Mouse (Mus musculus): ENCODE results near the gene Lrrk1. TPM values are rescaled to one million over a fixed set of nuclear protein-coding genes. Genes with fewer than 3 reads are reported as not detected.
A peak's percentile ranks its signal among the peaks of the same experiment; 100 is the strongest.

Lrrk1 gene
- total RNA-seq (2021) (10 to 100 TPM; 15.5 to 19.7 TPM), polyA plus RNA-seq (2012; rRNA removed) (20.2 and 21.2 TPM in 2 replicates)
- long read RNA-seq, partial matches to known transcripts: 2 of 5 reads
- long read RNA-seq, other reads (novel, unspliced or antisense): 2 of 5 reads

DNA sequence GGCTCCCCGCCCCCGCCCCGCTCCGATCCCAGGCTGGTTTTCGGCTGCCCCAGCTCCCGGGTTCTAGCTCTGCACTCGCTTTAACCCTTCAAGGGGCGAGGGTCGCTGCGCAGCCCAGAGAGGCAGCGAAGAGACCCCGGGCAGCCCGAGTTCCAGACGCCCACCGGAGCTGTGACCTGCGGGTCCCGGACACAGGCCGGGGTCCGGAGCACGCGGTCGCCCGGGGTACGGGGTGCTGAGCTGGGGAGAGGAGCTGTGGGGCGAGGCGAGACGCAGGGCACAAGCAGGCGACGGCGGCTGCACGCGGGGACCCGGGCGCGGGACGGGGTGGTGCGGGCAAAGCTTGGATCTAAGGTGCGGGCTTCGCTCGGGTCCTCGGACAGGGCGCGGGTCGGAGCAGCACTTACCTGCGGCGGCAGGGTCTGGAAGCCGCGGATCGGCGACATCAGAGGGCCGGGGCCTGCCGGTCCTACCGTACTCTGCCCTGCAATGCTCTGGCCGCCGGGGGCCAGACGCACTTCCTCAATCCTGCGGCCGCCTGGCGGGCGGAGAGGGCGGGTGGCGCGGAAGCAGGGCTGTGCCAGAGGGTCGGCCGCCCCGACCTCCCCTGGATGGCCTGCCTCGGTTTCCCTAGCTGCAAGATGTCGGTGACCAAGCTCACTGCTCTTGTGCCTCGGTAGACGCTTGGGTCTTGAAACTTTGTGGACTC, at the start of gene Lrrk1:
Lrrk1 (minus strand) TSS at position 538 of the 709 bp plus-strand sequence.
- DNase-seq: peak; percentile 82

DNA sequence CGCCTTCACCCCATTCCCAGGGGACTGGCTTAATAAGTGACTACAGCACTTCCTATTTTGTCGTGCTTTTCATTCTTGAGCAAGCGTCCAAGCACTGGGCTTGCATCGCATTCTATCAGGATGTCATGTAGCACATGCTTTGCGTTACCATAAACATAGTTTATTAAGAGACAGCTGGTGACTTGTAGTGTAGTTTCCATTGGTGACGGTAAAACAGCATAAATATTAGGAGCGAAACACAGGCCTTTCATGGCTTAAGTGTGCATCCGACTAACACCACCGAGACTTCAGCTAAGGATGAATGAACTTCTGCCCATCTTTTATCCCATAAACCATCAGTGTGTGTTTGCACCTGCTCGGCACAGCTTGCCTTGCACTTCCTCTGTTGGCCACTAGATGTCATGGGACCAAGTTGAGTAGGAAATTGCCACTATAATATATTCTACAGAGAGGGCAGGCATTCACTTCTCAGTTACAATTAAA, 46.3 kb upstream of the Lrrk1 start:
- peak; percentile 46 for DNase-seq

DNA sequence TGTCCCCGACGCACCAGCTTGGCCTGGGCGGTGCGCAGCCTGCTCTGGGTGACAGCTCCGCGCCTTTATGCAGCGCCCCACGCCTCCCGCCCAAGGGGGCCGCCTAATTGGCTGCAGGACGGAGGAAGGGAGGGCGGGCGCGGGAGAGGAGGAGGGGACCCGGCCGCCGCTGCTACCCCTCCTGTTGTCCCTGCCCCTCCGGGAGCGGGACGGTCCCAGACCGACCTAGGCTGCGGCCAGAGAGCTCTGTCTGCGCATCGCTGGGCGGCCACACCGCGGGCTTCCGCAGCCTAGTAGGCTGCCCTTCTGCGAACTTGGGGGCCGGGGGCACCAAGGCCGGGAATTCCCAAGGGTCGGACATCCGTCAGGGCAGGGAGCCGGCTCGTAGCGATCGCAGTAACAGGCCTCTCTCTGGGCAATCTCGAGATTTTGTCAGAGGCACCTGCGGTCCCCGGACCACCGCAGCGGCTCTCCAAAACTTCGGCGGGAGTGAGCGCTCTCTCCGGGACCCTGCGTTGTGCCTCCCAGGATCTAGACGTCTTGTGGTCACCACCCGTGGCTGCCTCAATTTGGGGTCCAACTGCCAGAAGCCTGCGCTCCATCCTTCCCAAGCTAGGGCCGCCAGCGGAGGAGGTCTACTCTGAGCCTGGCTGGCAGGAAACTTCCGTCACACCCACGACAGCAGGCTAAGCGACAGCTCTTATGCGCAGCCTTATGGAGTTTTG, 39.4 kb upstream of the Lrrk1 start, which contains the start of gene Aldh1a3:
Aldh1a3 (minus strand) TSS at position 81 of the 725 bp plus-strand sequence.
- peak; percentile 71 for DNase-seq

DNA sequence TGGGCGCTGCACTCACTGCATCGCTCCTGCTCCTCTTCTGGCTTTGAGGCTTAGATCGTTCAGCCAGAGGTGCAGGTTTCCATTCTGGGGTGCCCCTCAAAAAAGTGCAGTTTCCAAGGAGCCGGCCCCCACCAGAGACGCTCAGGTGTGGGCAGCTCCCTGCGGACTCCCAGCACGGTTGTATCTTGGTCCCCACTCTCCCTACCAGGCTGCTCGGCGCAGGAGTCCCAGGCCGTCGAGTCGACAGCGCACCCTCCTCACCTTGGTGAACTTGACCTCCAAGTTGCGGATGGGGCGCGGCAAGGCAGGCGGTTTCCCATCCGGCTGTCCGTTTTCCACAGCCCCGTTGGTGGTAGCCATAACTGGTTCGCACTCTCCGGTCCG, 38.9 kb upstream of the Lrrk1 start:
- DNase-seq: no peak

DNA sequence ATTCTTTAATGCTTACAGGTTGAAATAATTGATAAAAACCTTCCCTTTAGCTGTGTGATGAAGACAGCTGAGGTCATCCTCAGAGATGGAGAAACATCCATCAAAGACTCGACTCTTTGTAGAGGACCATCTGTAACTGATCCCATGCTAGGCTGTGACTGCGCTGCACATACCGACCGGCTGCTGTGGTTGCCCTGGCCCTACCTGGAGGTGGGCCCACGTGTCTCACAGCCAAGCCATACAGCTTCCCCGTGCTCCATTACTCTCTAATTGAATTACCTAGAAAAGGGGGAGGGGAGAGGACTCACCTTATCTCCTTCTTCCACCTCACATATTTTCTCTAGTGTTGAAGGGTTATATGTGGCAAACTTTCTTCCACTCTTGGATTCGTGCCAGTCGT, 33.8 kb upstream of the Lrrk1 start:
- no peak for DNase-seq

DNA sequence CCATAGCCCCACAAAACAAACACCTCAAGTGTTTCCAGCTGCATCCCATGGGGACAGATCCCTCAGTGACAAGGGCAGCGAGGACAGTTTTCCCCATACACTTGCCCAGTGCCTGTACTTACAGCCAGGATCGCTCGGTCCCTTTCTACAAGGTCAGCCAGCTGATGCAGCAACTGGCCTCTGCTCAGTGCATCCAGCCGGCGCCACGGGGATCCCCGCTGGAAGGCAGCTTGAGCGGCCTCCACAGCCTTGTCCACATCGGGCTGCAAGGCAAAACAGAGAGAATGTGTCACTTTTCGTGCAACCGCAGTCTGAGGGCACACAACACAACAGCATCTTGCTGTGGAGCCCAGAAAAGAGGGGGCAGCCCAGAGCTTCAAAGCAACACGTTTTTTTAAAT, 30.8 kb upstream of the Lrrk1 start:
- DNase-seq: peak; percentile 61

DNA sequence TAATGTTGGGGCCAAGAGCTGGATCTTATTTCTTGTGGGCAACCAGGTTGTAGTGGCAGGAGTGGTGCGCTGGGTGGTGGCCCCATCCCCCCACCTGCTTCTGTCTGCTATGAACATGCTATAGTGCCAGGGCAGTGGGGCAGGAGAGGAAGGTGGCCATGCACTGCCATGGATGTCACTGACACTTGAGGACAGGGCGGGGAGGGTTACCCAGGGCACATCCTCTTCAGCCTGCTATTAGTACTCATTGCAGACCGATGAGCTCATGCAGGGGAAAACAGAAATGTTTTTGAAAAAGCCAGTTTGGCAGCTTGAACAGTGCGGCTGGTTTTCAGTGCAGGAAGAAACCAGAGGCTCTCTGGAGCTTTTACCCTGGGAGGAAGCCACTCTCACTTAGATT, 28.7 kb upstream of the Lrrk1 start:
- no peak for DNase-seq

DNA sequence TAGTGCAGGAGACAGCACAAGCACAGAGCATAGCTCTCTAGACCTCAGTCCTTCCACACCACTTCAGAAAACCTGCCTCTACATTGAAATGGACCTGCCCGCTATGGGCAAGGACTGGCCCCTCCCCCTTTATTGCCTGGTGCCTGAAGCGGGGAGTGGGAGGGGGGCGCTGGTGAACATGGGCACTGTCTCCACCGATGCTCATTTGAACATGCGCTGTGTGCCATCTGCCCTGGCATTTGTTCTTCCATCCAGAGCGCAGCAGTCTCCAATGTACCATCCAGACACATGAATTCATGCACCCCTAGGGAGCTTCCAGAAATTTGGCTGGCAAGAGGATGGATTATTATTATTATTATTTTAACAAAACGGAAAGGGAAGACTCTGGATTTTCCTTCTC, 24.9 kb upstream of the Lrrk1 start:
- no peak for DNase-seq

DNA sequence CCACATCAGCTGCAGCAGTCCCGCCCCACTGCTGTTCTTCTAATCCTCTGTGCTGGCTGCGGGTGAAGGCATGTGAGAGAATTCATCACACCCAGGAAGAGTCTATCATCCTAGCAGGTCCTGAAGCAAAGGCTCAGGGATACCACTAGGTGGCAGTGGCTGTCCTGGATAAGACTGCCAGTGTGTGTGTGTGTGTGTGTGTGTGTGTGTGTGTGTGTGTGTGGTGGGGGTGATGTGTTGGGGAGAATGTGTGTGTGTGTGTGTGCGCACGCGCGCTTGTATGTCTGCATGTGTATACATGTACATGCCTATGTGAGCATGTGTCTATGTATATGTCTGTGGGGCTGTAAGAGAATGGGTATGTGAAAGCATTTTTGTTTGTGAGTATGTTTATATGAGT, 21.3 kb upstream of the Lrrk1 start:
- DNase-seq: peak; percentile 40

DNA sequence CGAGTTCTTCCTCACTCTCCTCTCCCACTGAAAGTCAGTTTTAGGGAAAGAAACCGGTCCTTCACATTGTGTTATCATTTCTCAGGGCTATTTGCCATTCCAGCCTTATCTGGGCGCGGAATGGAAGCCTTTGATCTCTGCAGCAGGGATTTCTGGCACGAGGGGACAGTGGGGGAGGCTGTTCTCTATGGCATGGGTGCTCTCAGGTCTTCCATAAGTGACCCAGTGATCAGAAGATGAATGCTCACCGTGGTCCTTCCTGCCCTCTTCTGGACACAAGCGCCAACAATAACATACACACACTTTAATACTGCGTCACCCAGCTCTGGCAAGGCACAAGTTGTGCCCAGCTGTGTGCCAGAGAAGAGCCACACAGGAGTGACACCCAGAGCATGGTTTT, 18.8 kb upstream of the Lrrk1 start:
- peak; percentile 61 for DNase-seq

DNA sequence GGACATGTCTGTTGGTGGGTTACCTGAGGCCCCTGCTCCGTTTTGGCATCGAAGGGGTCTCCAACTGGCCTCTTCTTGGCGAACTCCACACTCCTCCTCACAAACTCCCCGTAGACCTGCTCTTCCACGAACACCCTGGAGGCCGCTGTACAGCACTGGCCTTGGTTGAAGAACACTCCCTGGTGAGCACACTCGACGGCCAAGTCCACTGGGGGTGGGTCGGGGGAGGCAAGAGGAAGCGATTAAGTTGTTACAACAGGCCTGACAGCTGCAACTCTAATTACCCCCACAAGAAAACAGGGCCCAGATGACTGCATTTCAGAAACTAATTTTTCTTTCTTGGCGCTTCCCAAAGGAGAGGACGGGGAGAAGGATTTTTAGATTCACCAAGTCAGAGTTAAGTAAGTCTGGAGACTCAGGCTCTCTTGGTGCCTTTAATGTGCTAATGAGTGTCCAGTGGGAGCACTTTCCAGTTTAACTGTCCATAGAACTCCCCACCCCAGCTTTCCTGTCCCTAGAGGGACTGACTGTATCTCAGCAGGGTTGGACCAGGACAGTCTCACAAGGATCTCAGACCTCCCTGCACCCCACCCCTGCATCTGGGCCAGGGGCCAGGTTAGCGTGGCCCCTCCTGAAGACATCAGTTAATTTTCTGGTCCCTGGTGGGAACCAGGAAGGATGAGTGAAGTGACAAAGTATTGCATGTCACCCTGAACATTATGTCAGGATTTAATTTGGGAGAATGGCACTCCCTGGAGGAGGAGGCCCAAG, 18.0 kb upstream of the Lrrk1 start:
- DNase-seq: peak; percentile 45

DNA sequence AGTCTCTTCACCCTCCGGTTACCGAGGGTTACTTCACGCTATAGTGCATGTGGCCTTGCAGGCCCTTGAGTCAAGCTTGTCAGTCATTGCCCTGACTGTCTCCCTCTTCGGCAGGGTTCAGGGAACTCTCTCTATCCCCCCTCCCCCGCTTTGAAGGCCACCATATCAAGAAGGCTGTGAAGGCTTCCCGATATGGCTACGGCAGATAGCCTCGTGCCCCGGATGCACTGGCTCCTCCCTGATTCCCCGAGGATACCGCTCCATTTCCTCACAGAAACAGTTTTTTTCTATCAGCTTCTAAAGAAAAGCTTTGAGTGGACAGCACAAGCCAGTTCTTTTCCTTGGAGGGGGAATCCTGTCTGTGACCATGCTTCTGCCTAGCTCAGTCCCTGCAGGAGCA, 17.4 kb upstream of the Lrrk1 start:
- DNase-seq: peak; percentile 68

DNA sequence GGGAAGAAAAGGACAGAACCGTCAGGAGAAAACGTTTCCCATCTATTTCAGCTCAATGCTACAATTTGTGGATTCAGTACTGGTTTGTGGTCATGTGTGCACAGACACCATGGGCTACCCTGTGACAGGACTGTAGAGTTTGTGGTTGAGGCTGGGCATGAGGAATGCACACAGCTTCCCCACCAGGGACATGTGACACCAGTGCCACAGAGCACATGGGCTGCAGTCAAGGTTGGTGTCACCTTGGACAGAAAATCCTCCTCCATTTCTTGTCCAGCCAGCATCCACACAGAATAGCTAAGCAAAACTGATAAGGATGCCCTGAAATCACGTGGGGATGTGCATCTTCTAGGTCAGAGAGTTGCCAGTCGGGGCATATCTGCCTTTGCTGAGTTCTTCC, 16.7 kb upstream of the Lrrk1 start:
- DNase-seq: no peak

DNA sequence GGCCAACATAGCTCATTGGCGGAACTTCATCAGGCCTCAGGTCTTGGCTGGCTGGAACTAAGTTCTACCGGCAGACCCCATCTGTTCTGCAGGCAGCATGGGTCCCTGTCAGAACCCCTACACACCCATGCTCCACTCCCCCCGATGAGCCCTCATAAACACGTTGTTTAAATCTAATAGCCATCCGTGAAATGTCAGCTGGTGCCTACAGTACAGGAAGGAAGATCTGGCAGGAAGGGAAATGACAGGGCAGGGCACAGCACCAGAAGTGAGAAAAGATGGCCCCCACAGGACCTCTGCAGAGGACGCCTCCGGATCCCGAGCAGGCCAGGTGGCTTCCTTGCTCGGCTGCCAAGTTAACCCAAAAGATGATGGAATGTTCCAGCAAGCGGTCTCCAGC, 16.0 kb upstream of the Lrrk1 start:
- DNase-seq: peak; percentile 24

DNA sequence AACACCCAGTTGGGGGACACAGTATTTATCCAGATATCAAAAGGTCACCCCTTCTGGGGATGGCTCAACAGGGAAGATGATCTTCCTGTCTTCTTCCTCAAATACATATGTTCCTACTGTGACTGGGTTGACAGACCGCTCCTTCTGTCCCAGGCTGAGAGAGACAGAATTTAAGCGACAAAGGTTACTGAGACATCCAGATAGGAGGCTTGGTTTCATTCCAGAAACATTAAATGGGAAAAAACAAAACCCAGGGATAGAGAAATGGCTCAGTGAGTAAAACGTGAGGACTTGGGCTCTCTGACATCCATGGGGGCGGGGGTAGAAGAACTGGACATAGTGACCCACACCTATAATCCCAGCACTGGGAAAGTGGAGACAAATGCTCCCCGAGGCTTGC, 14.7 kb upstream of the Lrrk1 start:
- DNase-seq: no peak

DNA sequence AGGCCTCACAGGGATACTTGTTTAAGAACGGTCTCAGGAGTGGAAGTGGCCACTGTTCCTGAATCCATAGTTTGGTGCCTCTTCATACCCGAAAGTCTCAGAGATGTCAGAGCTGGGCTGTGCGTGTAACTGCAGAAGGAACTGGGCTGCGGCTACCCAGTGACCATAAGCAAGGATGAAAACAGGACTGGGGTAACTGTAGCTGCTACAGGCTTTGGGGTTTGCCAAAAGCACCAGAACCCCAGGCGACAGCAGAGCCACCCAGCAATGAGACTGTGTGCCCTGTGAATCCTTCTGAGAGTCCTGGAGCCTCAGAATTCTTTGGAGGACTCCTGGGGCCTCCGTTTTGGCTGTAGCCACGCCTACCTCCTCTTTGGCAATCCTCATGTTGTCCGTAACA, 13.5 kb upstream of the Lrrk1 start:
- no peak for DNase-seq

DNA sequence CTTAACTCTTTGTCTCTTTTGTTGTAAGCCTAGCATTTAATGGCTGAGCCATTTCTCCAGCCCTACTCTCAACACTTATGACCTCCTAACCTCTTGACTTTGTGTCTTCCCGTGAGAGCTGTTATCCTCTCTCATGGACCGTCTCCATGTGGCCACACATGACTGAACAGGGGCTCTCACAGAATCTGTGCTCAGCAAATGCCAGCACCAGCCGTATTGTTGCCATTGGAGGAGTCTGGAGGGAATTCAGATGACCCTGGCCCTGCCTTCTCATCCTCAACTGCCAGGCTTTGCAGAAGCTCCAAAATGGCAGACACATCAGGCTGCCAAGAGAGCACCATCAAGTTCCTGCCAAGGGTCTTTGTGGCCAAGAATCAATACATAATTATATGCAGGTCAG, 9.1 kb upstream of the Lrrk1 start:
- no peak for DNase-seq

DNA sequence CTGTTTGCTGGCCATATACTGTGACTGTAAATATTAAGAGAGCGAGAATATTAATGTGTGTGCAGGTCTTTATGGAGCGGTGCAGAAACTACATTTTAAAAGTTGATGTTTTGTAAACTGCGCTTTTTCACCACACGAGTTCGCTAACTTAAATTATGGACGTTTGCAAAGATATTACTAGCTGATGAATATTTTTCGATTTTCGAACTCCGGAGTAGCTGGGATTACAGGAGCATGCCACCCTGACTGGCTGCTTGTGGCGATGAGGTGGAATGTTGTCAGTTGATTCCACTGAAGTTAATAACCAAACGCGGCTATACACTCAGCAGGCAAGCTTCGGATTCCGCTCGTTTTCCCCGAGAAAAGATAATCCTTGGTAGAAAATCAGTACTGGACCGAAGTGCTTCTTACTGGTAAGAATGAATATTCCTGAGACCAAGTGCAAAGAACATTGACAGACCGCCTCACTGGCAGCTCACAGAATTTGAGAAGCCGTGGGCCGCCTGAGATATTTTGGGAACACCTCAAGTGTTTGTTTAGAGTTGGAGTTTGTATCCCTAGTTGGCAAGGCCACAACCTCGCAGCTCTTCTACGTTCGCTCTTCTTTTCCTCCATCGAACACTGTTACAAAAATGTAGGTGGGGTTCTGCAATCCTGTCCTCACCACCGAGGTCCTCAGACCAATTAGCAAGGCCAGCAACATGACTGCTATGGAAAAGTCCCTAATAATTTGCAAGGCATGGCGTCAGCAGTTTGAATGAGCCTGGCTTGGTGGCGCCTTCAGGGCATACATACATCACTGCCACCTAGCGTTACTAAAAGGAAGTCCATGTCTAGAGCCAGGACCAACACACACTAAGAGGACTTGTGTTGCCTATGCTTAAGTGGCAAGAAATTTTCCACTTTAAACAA, 727 bp upstream of the Lrrk1 start:
- DNase-seq: peak; percentile 84

DNA sequence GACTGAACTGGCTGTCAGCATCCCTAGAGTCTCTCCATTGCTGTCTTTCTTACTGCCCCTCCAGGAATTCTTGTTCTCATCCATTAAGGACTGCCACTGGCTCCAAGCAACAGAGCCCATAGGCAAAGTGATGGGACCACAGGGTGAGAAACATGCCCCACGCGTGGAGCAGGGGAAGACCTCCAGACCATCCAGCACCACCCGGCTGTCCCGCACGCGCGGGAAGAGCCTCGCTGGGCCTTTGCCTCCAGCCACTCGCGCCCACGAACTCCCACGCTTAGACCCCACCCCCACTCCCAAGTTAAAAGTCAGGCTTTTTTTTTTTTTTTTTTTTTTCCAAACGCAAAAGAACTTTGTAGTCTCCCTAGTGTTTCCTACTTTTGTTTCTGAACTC, 734 bp downstream of the Lrrk1 start:
- peak; percentile 50 for DNase-seq

DNA sequence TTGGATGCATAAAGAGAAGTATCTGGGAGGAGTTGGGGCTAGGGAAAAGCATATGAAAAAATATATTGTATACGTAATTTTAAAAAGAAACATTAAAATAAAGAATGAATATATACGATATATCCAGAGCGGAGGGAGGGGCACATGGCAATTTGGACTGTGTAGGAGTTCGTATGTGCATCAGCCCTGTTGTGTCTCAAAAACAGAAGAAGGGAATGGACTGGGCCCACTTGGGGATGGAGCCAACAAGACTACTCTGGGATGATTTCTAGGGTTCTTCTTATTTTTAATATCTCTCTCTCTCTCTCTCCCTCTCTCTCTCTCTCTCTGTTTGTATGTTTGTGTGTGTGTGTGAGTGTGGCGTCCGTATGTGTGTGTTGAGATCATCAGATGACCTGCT, 1.7 kb downstream of the Lrrk1 start:
- no peak for DNase-seq

DNA sequence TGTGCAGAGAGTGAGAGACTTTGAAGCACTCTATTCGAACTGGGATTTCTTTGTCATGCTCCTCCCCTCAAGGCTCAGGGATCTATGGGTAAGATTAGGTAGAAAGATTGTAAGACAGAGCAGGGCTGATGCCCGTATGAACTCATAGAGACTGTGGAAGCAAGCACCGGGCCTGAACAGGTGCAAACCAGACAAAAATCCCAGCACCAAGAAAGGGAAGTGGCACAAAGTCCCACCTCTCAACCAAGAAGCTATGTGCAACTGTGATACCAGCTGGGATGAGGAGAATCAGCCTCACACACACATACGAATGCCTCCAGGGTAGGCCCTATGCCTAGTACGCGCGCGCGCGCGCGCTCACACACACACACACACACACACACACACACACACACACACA, 2.3 kb downstream of the Lrrk1 start:
- no peak for DNase-seq

DNA sequence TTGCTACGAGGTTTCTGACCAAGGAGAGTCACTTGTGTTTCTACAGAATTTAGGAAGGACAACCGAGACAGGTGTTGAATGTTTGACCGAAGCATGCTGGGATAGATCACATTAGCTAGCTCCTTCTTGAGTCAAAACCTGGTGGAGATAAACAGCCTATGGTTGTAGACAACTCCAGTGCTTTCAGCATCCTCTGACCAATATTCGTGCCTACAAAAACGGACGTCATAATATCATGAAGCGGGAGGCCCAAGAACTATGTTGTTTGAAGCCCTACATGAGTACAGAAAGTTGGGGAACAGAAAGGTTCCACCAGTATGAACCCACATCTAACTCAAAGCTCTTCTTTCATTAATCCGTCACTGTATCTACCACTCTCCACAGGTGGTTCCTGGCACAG, 3.3 kb downstream of the Lrrk1 start:
- DNase-seq: no peak

All from adrenal gland, adult 2 months (tissue).